Mouse (Mus musculus): ENCODE data around the gene Foxb1. TPM values are rescaled to one million over a fixed set of nuclear protein-coding genes. Genes with fewer than 3 reads are reported as not detected.

Gene Foxb1
- polyA plus RNA-seq, 1 experiment from 2014 or later = not detected

DNA sequence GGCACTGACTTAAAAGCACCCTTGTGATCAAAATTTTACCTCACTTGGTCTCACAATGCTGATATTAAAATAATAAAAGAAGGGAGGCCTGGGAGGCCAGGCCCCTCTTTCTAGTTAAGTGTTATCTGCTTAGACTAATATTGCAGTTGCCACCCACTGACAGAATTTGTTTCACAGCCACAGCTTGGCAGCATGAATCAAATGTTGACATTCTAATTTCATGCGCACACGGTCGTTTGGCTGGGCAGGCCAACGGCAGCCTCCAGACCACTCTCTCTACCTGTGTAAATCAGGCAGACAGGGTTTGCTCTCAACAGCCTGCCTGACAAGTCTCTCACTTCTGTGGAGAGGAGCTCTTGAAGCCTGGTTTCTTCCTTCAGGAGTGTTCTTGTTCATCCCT lies 44.4 kb downstream of the Foxb1 start:
- peaks cover 15% of the 10 kb centered on the region; the same call in 1 of the 2 replicates for H3K4me1 ChIP-seq (ENCODE audit: insufficient read depth)
- TF ChIP-seq CTCF (IDR thresholded peaks at IDR 0.05; ENCODE audit: low read depth) = no peak
- H3K9ac ChIP-seq = no peak overlapping the region
- H3K4me3 ChIP-seq (ENCODE audit: low read depth, low read length) = no peak overlapping the region
- 22% methylated on average over 4 of the region's 4 CpGs for WGBS
- no peak for ATAC-seq (ENCODE audit: insufficient read depth)
- H3K36me3 ChIP-seq (ENCODE audit: insufficient read depth) = no peaks in the 10 kb centered on the region
- no peak overlapping the region for H3K4me2 ChIP-seq
- DNase-seq = peak; percentile 30
- H3K27ac ChIP-seq (ENCODE audit: low read depth) = peak overlapping the region; percentile 48; the same call in 1 of the 2 replicates
- no peaks in the 10 kb centered on the region for H3K9me3 ChIP-seq (ENCODE audit: low read depth, low read length)
- H3K27me3 ChIP-seq (ENCODE audit: insufficient read depth, low read length) = no peaks in the 10 kb centered on the region

- Histone ChIP-seq H3K27me3 (ENCODE audit: insufficient read depth, low read length) (no peaks in the 10 kb centered on the region), H3K9ac (no peak overlapping the region), H3K4me1 (ENCODE audit: insufficient read depth) (peaks cover 15% of the 10 kb centered on the region; the same call in 1 of the 2 replicates), H3K4me3 (ENCODE audit: low read depth, low read length) (no peak overlapping the region), H3K36me3 (ENCODE audit: insufficient read depth) (no peaks in the 10 kb centered on the region), H3K9me3 (ENCODE audit: low read depth, low read length) (no peaks in the 10 kb centered on the region), H3K27ac (ENCODE audit: low read depth) (no peak overlapping the region), H3K4me2 (peak overlapping the region; percentile 27)
- TF ChIP-seq CTCF (IDR thresholded peaks at IDR 0.05; ENCODE audit: low read depth) = no peak
- ATAC-seq (ENCODE audit: insufficient read depth) (peak; percentile 56; the same call in 1 of the 2 replicates), DNase-seq (peak; percentile 60)
- 18% methylated on average over 12 of the region's 12 CpGs for WGBS
Observed at GRCm38 (mm10) chr9:69715445-69715844, 45.3 kb downstream of the Foxb1 start.

DNA sequence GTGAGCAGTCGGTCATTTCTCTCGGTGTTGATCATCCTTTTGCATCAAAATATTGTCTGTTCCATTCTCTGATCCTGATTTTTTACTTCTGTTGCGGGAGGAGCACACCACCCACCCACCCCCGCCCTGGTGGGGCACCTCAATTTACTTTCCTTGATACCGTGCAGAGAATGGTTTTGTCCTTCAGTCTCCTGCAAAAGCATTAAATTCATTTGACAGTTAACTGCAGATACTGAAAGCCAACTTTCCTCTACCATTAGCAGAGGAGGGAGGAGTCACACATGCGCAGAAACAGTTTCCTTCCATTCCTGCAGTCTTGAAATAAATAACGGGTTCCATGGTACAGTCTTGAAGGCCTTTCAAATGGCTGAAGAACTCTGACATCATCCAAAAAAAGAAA lies 46.4 kb downstream of the Foxb1 start:
- no peaks in the 10 kb centered on the region for H3K9me3 ChIP-seq (ENCODE audit: low read depth, low read length)
- no peaks in the 10 kb centered on the region for H3K36me3 ChIP-seq (ENCODE audit: insufficient read depth)
- H3K27ac ChIP-seq (ENCODE audit: low read depth) = peak overlapping the region; percentile 87; the same call in 1 of the 2 replicates
- no peak overlapping the region for H3K4me3 ChIP-seq (ENCODE audit: low read depth, low read length)
- no peak for TF ChIP-seq CTCF (IDR thresholded peaks at IDR 0.05; ENCODE audit: low read depth)
- peaks cover 15% of the 10 kb centered on the region; the same call in 1 of the 2 replicates for H3K4me1 ChIP-seq (ENCODE audit: insufficient read depth)
- H3K27me3 ChIP-seq (ENCODE audit: insufficient read depth, low read length) = no peaks in the 10 kb centered on the region
- H3K9ac ChIP-seq = no peak overlapping the region
- ATAC-seq (ENCODE audit: insufficient read depth) (no peak), DNase-seq (no peak)
- WGBS = 41% methylated on average over 7 of the region's 7 CpGs
- peak overlapping the region; percentile 43 for H3K4me2 ChIP-seq

DNA sequence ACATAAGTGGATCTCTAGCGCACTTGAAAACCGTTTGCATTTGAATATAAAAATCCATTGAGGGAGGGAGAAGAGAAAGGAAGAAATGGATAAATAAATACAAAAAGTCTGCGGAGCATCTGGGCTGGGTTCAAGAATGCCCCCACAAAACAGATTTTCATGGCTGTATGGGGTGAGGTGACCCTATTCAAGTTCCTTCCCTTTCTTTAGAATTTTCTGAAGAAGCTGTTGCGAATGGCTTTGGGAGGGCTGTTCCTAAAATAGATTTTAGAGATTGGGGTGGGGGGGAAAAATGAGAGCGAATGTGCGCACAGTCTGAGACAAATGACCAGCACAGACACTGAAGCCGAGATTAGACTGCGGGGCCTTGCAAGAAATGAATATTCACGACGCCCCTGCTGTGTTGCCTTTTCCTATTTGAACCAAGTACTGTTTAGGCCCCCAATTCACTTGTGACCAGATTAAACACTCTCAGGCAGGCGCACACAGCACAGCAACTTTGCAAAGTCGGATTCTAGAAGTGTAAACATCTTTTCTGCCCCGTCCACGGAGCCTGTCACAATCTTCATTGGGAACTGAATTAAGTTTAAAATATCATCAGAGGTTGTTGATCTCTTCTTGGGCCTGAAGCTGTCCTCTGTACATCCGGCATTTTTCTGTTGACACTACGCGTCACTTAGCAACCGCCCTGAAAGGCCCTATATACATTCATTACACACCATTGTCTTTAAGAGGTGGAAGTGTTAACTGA lies 47.0 kb downstream of the Foxb1 start:
- peak overlapping the region; percentile 43 for H3K4me2 ChIP-seq
- no peaks in the 10 kb centered on the region for H3K9me3 ChIP-seq (ENCODE audit: low read depth, low read length)
- DNase-seq = peak; percentile 56
- H3K9ac ChIP-seq = no peak overlapping the region
- H3K27me3 ChIP-seq (ENCODE audit: insufficient read depth, low read length) = no peaks in the 10 kb centered on the region
- H3K27ac ChIP-seq (ENCODE audit: low read depth) = peak overlapping the region; percentile 87
- no peaks in the 10 kb centered on the region for H3K36me3 ChIP-seq (ENCODE audit: insufficient read depth)
- TF ChIP-seq CTCF (IDR thresholded peaks at IDR 0.05; ENCODE audit: low read depth) = no peak
- H3K4me3 ChIP-seq (ENCODE audit: low read depth, low read length) = no peak overlapping the region
- peaks cover 15% of the 10 kb centered on the region; the same call in 1 of the 2 replicates for H3K4me1 ChIP-seq (ENCODE audit: insufficient read depth)
- ATAC-seq (ENCODE audit: insufficient read depth) = 0 out of 2 replicates have a peak, but pooled peaks have one; percentile 51
- WGBS = 22% methylated on average over 18 of the region's 18 CpGs

GRCm38 (mm10) chr9:69712714-69713525 lies 47.8 kb downstream of the Foxb1 start:
- peak overlapping the region; percentile 43 for H3K4me2 ChIP-seq
- H3K9ac ChIP-seq = no peak overlapping the region
- peaks cover 15% of the 10 kb centered on the region; the same call in 1 of the 2 replicates for H3K4me1 ChIP-seq (ENCODE audit: insufficient read depth)
- no peak for TF ChIP-seq CTCF (IDR thresholded peaks at IDR 0.05; ENCODE audit: low read depth)
- no peaks in the 10 kb centered on the region for H3K27me3 ChIP-seq (ENCODE audit: insufficient read depth, low read length)
- ATAC-seq (ENCODE audit: insufficient read depth) = peak; percentile 65
- WGBS = 28% methylated on average over 12 of the region's 12 CpGs
- peak; percentile 60 for DNase-seq
- no peaks in the 10 kb centered on the region for H3K9me3 ChIP-seq (ENCODE audit: low read depth, low read length)
- peak overlapping the region; percentile 87 for H3K27ac ChIP-seq (ENCODE audit: low read depth)
- H3K36me3 ChIP-seq (ENCODE audit: insufficient read depth) = no peaks in the 10 kb centered on the region
- H3K4me3 ChIP-seq (ENCODE audit: low read depth, low read length) = no peak overlapping the region

Other genes starting within 250 kb of the Foxb1 start
- 129 and 139 TPM in 2 replicates for gene Bnip2, start 228.5 kb upstream of the Foxb1 start, polyA plus RNA-seq (2014; fragmentation: Nextera tagmentation; extraction: Ambion mirVana)

All from lung, embryonic 14.5 days (tissue).